Mouse (Mus musculus): ENCODE data around the gene Mttp.

Mttp gene

GRCm38 (mm10) chr3:138049555-138049954 lies 95.2 kb downstream of the Mttp start:
- no peak for DNase-seq

GRCm38 (mm10) chr3:138043316-138043715 lies 101.5 kb downstream of the Mttp start:
- DNase-seq: no peak

- no peak for DNase-seq
Observed at GRCm38 (mm10) chr3:138041591-138042301, 103.0 kb downstream of the Mttp start.

- DNase-seq: no peak
Observed at GRCm38 (mm10) chr3:138040938-138041337, 103.8 kb downstream of the Mttp start.

All from kidney, postnatal 14 days (tissue).